Mouse (Mus musculus) liver, adult (tissue): ENCODE measurements around the gene Fam178b.

Experiments
- GATA4 ChIP-seq: IDR thresholded peaks from 2 replicates; pipeline ENCODE4 v1.6.1; 2014; ENCODE audit warnings: mild to moderate bottlenecking, low read length; ENCODE audit not compliant: insufficient replicate concordance

Fam178b gene

GRCm38 (mm10) chr1:36588476-36589450 lies 94.2 kb downstream of the Fam178b start:
- TF ChIP-seq GATA4: no peak

GRCm38 (mm10) chr1:36587860-36588259 lies 95.1 kb downstream of the Fam178b start:
- no peak for TF ChIP-seq GATA4

- TF ChIP-seq GATA4: no peak
Observed at GRCm38 (mm10) chr1:36586288-36586687, 96.7 kb downstream of the Fam178b start.

GRCm38 (mm10) chr1:36583408-36584116 lies 99.4 kb downstream of the Fam178b start:
- TF ChIP-seq GATA4: no peak

GRCm38 (mm10) chr1:36582211-36582610 lies 100.8 kb downstream of the Fam178b start:
- TF ChIP-seq GATA4: no peak

- no peak for TF ChIP-seq GATA4
Observed at GRCm38 (mm10) chr1:36581260-36581659, 101.7 kb downstream of the Fam178b start.

GRCm38 (mm10) chr1:36580384-36581207 lies 102.4 kb downstream of the Fam178b start:
- no peak for TF ChIP-seq GATA4

GRCm38 (mm10) chr1:36579974-36580383 lies 103.0 kb downstream of the Fam178b start:
- TF ChIP-seq GATA4: no peak

GRCm38 (mm10) chr1:36576991-36577675 lies 105.8 kb downstream of the Fam178b start:
- no peak for TF ChIP-seq GATA4

- no peak for TF ChIP-seq GATA4
Observed at GRCm38 (mm10) chr1:36575347-36575746, 107.6 kb downstream of the Fam178b start.

GRCm38 (mm10) chr1:36574196-36574955 lies 108.6 kb downstream of the Fam178b start:
- no peak for TF ChIP-seq GATA4

GRCm38 (mm10) chr1:36573524-36573923 lies 109.5 kb downstream of the Fam178b start:
- no peak for TF ChIP-seq GATA4

- no peak for TF ChIP-seq GATA4
Observed at GRCm38 (mm10) chr1:36572709-36573108, 110.3 kb downstream of the Fam178b start.
